In the genomic region with DNA sequence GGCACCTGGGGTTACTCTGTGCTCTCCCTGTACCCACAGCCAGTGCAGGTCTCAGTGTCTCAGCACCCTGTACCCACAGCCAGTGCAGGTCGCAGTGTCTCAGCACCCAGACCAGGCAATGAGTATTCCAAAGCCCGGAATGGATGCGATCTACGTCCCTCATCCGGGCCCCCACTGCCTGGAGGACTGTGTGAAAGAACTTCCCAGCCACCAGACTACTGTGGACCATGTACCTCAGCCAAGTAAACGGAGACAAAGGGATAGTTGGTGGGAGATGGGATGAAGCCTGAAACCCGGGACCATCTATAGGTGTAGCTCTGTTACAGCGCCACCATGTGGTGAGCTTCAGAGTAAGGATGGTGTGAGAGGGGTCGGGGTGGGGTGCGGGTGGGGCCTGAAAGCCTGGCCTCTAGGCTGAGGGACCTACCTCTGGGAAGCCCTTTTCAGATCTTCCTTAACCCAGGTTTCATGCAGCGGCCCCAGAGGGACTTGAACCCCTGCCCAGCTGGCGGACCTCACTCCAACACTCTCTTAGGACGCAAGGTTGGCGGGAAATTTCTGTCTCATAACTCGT, we compare ENCODE assay signal across 8 mouse cellular contexts. TPM values are rescaled to one million over a fixed set of nuclear protein-coding genes. Genes with fewer than 3 reads are reported as not detected.
DNase-seq lines count a peak whose midpoint lies in the region; ATAC-seq and TF ChIP-seq lines count a peak whose summit lies in the region.

No protein-coding gene starts in this region.

- 22% methylated on average over 15 of the region's 15 CpGs for WGBS in cerebellum, adult 2 months
- WGBS in lung, embryonic 15.5 days, result 48% methylated on average over 15 of the region's 15 CpGs
- 56% methylated on average over 15 of the region's 15 CpGs for WGBS in hindbrain, embryonic 11.5 days
- 80% methylated on average over 15 of the region's 15 CpGs for WGBS in thymus, adult 2 months

- peaks cover 13% of the 10 kb centered on the region; the same call in 1 of the 2 replicates for H3K4me1 ChIP-seq in cerebellum, adult 2 months (ENCODE audit: control insufficient read depth, insufficient read depth, low read length)
- H3K4me1 ChIP-seq in lung, embryonic 15.5 days, result peaks cover 11% of the 10 kb centered on the region
- H3K4me1 ChIP-seq in hindbrain, embryonic 11.5 days (replicated peaks; ENCODE audit: control insufficient read depth, insufficient read depth, low read length), result no peaks in the 10 kb centered on the region
- H3K4me1 ChIP-seq in thymus, adult 2 months (replicated peaks; ENCODE audit: control insufficient read depth, insufficient read depth, low read length), result peaks cover 36% of the 10 kb centered on the region

- ATAC-seq in lung, embryonic 15.5 days (ENCODE audit: borderline replicate concordance, extremely low read depth, low FRiP score, low TSS enrichment), result peak; percentile 47; the same call in 1 of the 2 replicates
- ATAC-seq in hindbrain, embryonic 11.5 days (ENCODE audit: low FRiP score), result 0 out of 2 replicates have a peak, but pooled peaks have one; percentile 25
- ATAC-seq in inflammation-experienced regulatory T-cells, adult 6 months, result no peak

- H3K9ac ChIP-seq in lung, embryonic 15.5 days, result 0 out of 2 replicates have a peak overlapping the region, but pooled peaks have one; percentile 2
- no peak overlapping the region for H3K9ac ChIP-seq in hindbrain, embryonic 11.5 days (ENCODE audit: low read depth, low read length)

- no peaks in the 10 kb centered on the region for H3K36me3 ChIP-seq in lung, embryonic 15.5 days
- no peaks in the 10 kb centered on the region for H3K36me3 ChIP-seq in hindbrain, embryonic 11.5 days (ENCODE audit: control insufficient read depth, insufficient read depth, low read length)
- no peaks in the 10 kb centered on the region for H3K36me3 ChIP-seq in thymus, adult 2 months (ENCODE audit: control insufficient read depth, insufficient read depth, low read length)

- DNase-seq in cerebellum, adult 2 months, result no peak
- no peak for DNase-seq in cerebellum, adult 18-20 months
- no peak for DNase-seq in lung, postnatal 25 days (ENCODE audit: low spot score)
- peak; percentile 41 for DNase-seq in hindbrain, embryonic 11.5 days (ENCODE audit: low spot score)
- peak; percentile 35 for DNase-seq in thymus, adult 2 months
- DNase-seq in right cerebral cortex, postnatal 4 days, result no peak

- TF ChIP-seq CTCF in cerebellum, adult 2 months (IDR thresholded peaks at IDR 0.05; ENCODE audit: borderline replicate concordance, insufficient read depth, low read depth, low read length), result 0 out of 2 replicates have a peak, but pooled peaks have one; percentile 26
- peak; percentile 18; the same call in 1 of the 2 replicates for TF ChIP-seq CTCF in thymus, adult 2 months (IDR thresholded peaks at IDR 0.05; ENCODE audit: borderline replicate concordance, control insufficient read depth, extremely low read depth, insufficient read depth, low read length, poor library complexity)

- H3K27me3 ChIP-seq in cerebellum, adult 2 months (ENCODE audit: control insufficient read depth, insufficient read depth, low read length), result no peaks in the 10 kb centered on the region
- no peaks in the 10 kb centered on the region for H3K27me3 ChIP-seq in lung, embryonic 15.5 days
- no peaks in the 10 kb centered on the region for H3K27me3 ChIP-seq in hindbrain, embryonic 11.5 days (ENCODE audit: control insufficient read depth, insufficient read depth, low read length)
- H3K27me3 ChIP-seq in thymus, adult 2 months (ENCODE audit: control insufficient read depth, insufficient read depth, low read length), result no peaks in the 10 kb centered on the region

- no peak for TF ChIP-seq POLR2A in cerebellum, adult 2 months (IDR thresholded peaks at IDR 0.05; ENCODE audit: borderline replicate concordance, insufficient read depth, low read length)
- TF ChIP-seq POLR2A in thymus, adult 2 months (IDR thresholded peaks at IDR 0.05; ENCODE audit: control insufficient read depth, extremely low read depth, insufficient read depth, low read length, poor library complexity), result no peak

- no peak overlapping the region for H3K4me3 ChIP-seq in cerebellum, adult 2 months (replicated peaks; ENCODE audit: insufficient read depth, low read depth, low read length)
- H3K4me3 ChIP-seq in lung, embryonic 15.5 days, result no peak overlapping the region
- no peak overlapping the region for H3K4me3 ChIP-seq in hindbrain, embryonic 11.5 days (ENCODE audit: low read depth, low read length)
- no peak overlapping the region for H3K4me3 ChIP-seq in thymus, adult 2 months (ENCODE audit: control insufficient read depth, insufficient read depth, low read length)

- H3K9me3 ChIP-seq in lung, embryonic 15.5 days, result no peaks in the 10 kb centered on the region
- no peaks in the 10 kb centered on the region for H3K9me3 ChIP-seq in hindbrain, embryonic 11.5 days (ENCODE audit: control insufficient read depth, low read length)

- peak overlapping the region; percentile 28; the same call in 1 of the 2 replicates for H3K4me2 ChIP-seq in lung, embryonic 15.5 days
- H3K4me2 ChIP-seq in hindbrain, embryonic 11.5 days (replicated peaks; ENCODE audit: low read depth, low read length), result no peak overlapping the region

- H3K27ac ChIP-seq in cerebellum, adult 2 months (ENCODE audit: insufficient read depth, low read length), result no peak overlapping the region
- H3K27ac ChIP-seq in lung, embryonic 15.5 days, result no peak overlapping the region
- no peak overlapping the region for H3K27ac ChIP-seq in hindbrain, embryonic 11.5 days (ENCODE audit: low read depth, low read length)
- peak overlapping the region; percentile 26; the same call in 1 of the 2 replicates for H3K27ac ChIP-seq in thymus, adult 2 months (ENCODE audit: control insufficient read depth, insufficient read depth, low read length)

RNA-seq across cellular contexts. Expression of a gene that starts 38.0 kb away (rescaled TPM):
- polyA plus RNA-seq in cerebellum, adult 2 months (2012; rRNA removed), result 17.8 and 18.4 TPM in 2 replicates
- polyA plus RNA-seq in lung, embryonic 15.5 days (2015; fragmentation: Nextera tagmentation; extraction: Ambion mirVana), result 131 and 137 TPM in 2 replicates
- polyA plus RNA-seq in hindbrain, embryonic 11.5 days (2014; fragmentation: Nextera tagmentation; extraction: Ambion mirVana), result 151 and 166 TPM in 2 replicates
- 183 and 201 TPM in 2 replicates for polyA plus RNA-seq in thymus, adult 2 months (2012; rRNA removed)
- 100 to 1,000 TPM; 309 to 585 (median 335) TPM for polyA plus RNA-seq in inflammation-experienced regulatory T-cells, adult 6 months (2017; shearing (Covaris generic))

Comparison
In these comparisons a context has a peak if more than half of its experiments do, and no peak if none do; other contexts are left out.
1. DNase-seq: peak in hindbrain, embryonic 11.5 days (single experiment) and thymus, adult 2 months (single experiment); none in cerebellum, adult 2 months (0 of 2), cerebellum, adult 18-20 months (0 of 2), lung, postnatal 25 days (single experiment) and right cerebral cortex, postnatal 4 days (single experiment).